Mouse (Mus musculus) forebrain, embryonic 16.5 days (tissue): ENCODE measurements around the gene Ehhadh. TPM values are rescaled to one million over a fixed set of nuclear protein-coding genes. Genes with fewer than 3 reads are reported as not detected.

Experiments used
- ATAC-seq: fragments of 200-750 bp; cut with Nextera tagmentation; 2 replicates; pipeline ENCODE4 v1.8.0; 2017; ENCODE audit warnings: mild to moderate bottlenecking, moderate library complexity
- H3K27ac ChIP-seq: fragments of 300-500 bp; sonication (generic); 2 replicates; pipeline ENCODE4 v1.5.1; 2014; ENCODE audit warnings: low read length, control low read depth
- H3K27me3 ChIP-seq: fragments of 300-500 bp; sonication (generic); replicated peaks from 2 replicates; pipeline ENCODE4 v1.6.1; 2014; ENCODE audit warnings: low read length; ENCODE audit not compliant: control insufficient read depth, insufficient read depth
- H3K36me3 ChIP-seq: fragments of 300-500 bp; sonication (generic); 2 replicates; pipeline ENCODE4 v1.6.1; 2014; ENCODE audit not compliant: control insufficient read depth, insufficient read depth
- H3K4me1 ChIP-seq: fragments of 300-500 bp; sonication (generic); replicated peaks from 2 replicates; pipeline ENCODE4 v1.6.1; 2014; ENCODE audit warnings: low read length; ENCODE audit not compliant: control insufficient read depth, insufficient read depth
- H3K4me2 ChIP-seq: fragments of 300-500 bp; sonication (generic); 2 replicates; pipeline ENCODE4 v1.6.1; 2014; ENCODE audit warnings: mild to moderate bottlenecking, low read length, control low read depth
- H3K4me3 ChIP-seq: fragments of 300-500 bp; sonication (generic); replicated peaks from 2 replicates; pipeline ENCODE4 v1.5.1; 2014; ENCODE audit warnings: mild to moderate bottlenecking, low read length, control low read depth
- H3K9ac ChIP-seq: fragments of 300-500 bp; sonication (generic); replicated peaks from 2 replicates; pipeline ENCODE4 v1.6.1; 2014; ENCODE audit warnings: low read depth, low read length, control low read depth
- H3K9me3 ChIP-seq: fragments of 300-500 bp; sonication (generic); 2 replicates; pipeline ENCODE4 v1.6.1; 2016; ENCODE audit warnings: low read length; ENCODE audit not compliant: control insufficient read depth
- WGBS: fragments of 180-500 bp; shearing (Covaris S2); extraction: QIAGEN DNeasy Blood & Tissue Kit; methylation state at CpG from one replicate; pipeline ENCODE4 v1.1.7; 2014; 5-methylcytosine and 5-hydroxymethylcytosine counted together
- polyA plus RNA-seq: library from polyadenylated mRNA; unstranded; fragments of >200 nt; fragmentation: Nextera tagmentation; extraction: Ambion mirVana; gene quantifications from 2 replicates; pipeline ENCODE4 v1.2.1, GENCODE M21; 2015

Gene Ehhadh
- polyA plus RNA-seq, 1 experiment from 2014 or later, result 1.1 TPM

GRCm38 (mm10) chr16:21724261-21724660 lies 63.3 kb downstream of the Ehhadh start:
- ATAC-seq, result no peak
- H3K4me3 ChIP-seq, result no peak overlapping the region
- no peaks in the 10 kb centered on the region for H3K27me3 ChIP-seq
- H3K36me3 ChIP-seq, result no peaks in the 10 kb centered on the region
- H3K9ac ChIP-seq, result no peak overlapping the region
- no peak overlapping the region for H3K4me2 ChIP-seq
- H3K27ac ChIP-seq, result no peak overlapping the region
- H3K9me3 ChIP-seq, result no peaks in the 10 kb centered on the region
- H3K4me1 ChIP-seq, result 0 out of 2 replicates have a peak, but pooled peaks cover 3% of the 10 kb centered on the region
- WGBS, result 90% methylated on average over 1 of the region's 1 CpGs

DNA sequence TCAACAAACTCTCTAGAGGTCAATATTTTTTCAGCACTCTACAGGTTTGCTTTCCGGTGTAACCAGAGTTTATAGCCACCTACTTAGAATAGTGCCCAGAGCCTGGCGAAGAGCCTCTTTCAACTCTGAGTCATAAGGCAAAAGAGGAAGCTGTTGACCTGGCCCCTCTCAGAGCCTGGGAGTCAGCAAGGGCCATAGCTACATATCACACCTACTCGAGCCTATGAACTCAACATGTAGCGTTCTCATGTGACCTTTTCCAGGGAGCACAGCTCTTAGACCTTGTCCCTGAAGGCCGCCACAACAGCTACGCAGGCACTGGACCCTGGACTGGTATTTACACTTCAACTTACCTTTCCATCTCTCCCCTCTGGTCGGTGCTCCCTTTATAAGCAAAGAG lies 67.8 kb downstream of the Ehhadh start:
- Histone ChIP-seq H3K9ac (no peak overlapping the region), H3K9me3 (no peaks in the 10 kb centered on the region), H3K4me2 (no peak overlapping the region), H3K27me3 (no peaks in the 10 kb centered on the region), H3K27ac (no peak overlapping the region), H3K4me3 (no peak overlapping the region), H3K36me3 (no peaks in the 10 kb centered on the region), H3K4me1 (no peaks in the 10 kb centered on the region)
- ATAC-seq, result no peak
- WGBS, result 95% methylated on average over 7 of the region's 7 CpGs

DNA sequence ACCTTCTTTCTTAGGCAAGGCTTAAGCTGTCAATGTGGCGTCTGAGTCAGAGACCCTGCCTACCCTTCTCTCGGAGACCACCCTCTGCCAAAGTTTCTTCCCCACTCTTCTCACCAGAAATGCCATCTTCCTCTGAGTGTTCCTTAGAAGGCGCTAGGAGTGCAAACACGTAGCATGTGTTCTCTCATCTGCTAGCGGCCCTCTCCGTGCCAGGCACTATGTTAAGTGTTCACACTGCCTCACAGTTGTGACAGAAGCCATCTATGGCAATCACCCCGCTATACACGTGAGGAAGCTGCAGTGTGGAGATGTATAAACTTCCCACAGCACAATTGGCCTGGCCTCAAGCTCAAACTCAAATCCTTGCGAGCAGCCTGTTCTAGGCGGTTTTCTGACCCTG lies 73.1 kb downstream of the Ehhadh start:
- WGBS, result 72% methylated on average over 10 of the region's 10 CpGs
- Histone ChIP-seq H3K9ac (no peak overlapping the region), H3K4me1 (no peaks in the 10 kb centered on the region), H3K4me3 (no peak overlapping the region), H3K4me2 (no peak overlapping the region), H3K27me3 (no peaks in the 10 kb centered on the region), H3K27ac (no peak overlapping the region), H3K36me3 (no peaks in the 10 kb centered on the region), H3K9me3 (no peaks in the 10 kb centered on the region)
- ATAC-seq, result peak; percentile 95

Other genes starting within 250 kb of the Ehhadh start
- 43.0 and 43.9 TPM in 2 replicates for gene 2510009E07Rik, start 93.1 kb downstream of the Ehhadh start, polyA plus RNA-seq
- gene Map3k13, start 6.5 kb upstream of the Ehhadh start, polyA plus RNA-seq, result 5.6 and 5.7 TPM in 2 replicates
- gene Tmem41a, start 159.7 kb upstream of the Ehhadh start, polyA plus RNA-seq, result 25.9 and 29.4 TPM in 2 replicates
- gene Liph, start 207.9 kb upstream of the Ehhadh start, polyA plus RNA-seq, result 0.43 and 1.1 TPM in 2 replicates
- 50.6 and 51.2 TPM in 2 replicates for gene Senp2, start 221.7 kb upstream of the Ehhadh start, polyA plus RNA-seq